Mouse (Mus musculus): ENCODE results near the gene Hsf2bp. TPM values are rescaled to one million over a fixed set of nuclear protein-coding genes. Genes with fewer than 3 reads are reported as not detected.
"Not testable (repeated sequence)": the region's sequence is repeated elsewhere in the genome, so short reads cannot be mapped to it uniquely, and the experiment has no call there.

The Hsf2bp gene
- under 1 TPM; 0.68 to 0.80 TPM for total RNA-seq (2021)
- long read RNA-seq, experiment 1, partial matches to known transcripts = 0 of 1 reads
- long read RNA-seq, experiment 1, other reads (novel, unspliced or antisense) = 1 of 1 reads
- long read RNA-seq, experiment 2, partial matches to known transcripts = 1 of 1 reads
- long read RNA-seq, experiment 2, other reads (novel, unspliced or antisense) = 0 of 1 reads

GRCm38 (mm10) chr17:32035609-32036508 lies at the start of gene Hsf2bp, which contains the start of gene Rrp1b:
TSS of gene Hsf2bp (minus strand) at chr17:32036349.
TSS of gene Rrp1b (plus strand) at chr17:32036100.
- DNase-seq (ENCODE audit: low spot score in 2 of 2) = peak; percentile 60 to 78
- intact Hi-C loops (cut with DNase I) = loop anchor here (5.0 to 10.0 kb wide), 2 partner anchors 171 to 249 kb away; partner anchors contain the start of gene Brd4

GRCm38 (mm10) chr17:32083351-32083750 lies 47.2 kb upstream of the Hsf2bp start:
- intact Hi-C loops (cut with DNase I) = no loop called here
- DNase-seq (ENCODE audit: low spot score in 2 of 2) = no peak

GRCm38 (mm10) chr17:32075164-32075563 lies 39.0 kb upstream of the Hsf2bp start:
- intact Hi-C loops (cut with DNase I) = no loop called here
- peak; percentile 46 for DNase-seq (ENCODE audit: low spot score in 2 of 2)

- DNase-seq (ENCODE audit: low spot score in 2 of 2) = no peak
- intact Hi-C loops (cut with DNase I) = loop anchor here (5.0 kb wide), 1 partner anchor 387 kb away; no protein-coding TSS in a partner anchor
Observed at GRCm38 (mm10) chr17:32074658-32075057, 38.5 kb upstream of the Hsf2bp start.

- DNase-seq (ENCODE audit: low spot score in 2 of 2) = peak; percentile 61 to 84
- intact Hi-C loops (cut with DNase I) = loop anchor here (2.0 to 5.0 kb wide), 2 partner anchors 47 to 386 kb away; no protein-coding TSS in a partner anchor
Observed at GRCm38 (mm10) chr17:32073359-32073758, 37.2 kb upstream of the Hsf2bp start.

GRCm38 (mm10) chr17:32068810-32069209 lies 32.7 kb upstream of the Hsf2bp start:
- intact Hi-C loops (cut with DNase I) = no loop called here
- no peak for DNase-seq (ENCODE audit: low spot score in 2 of 2)

GRCm38 (mm10) chr17:32068381-32068780 lies 32.2 kb upstream of the Hsf2bp start:
- DNase-seq (ENCODE audit: low spot score in 2 of 2) = no peak
- intact Hi-C loops (cut with DNase I) = no loop called here

- no peak for DNase-seq (ENCODE audit: low spot score in 2 of 2)
- intact Hi-C loops (cut with DNase I) = no loop called here
Observed at GRCm38 (mm10) chr17:32067541-32067940, 31.4 kb upstream of the Hsf2bp start.

GRCm38 (mm10) chr17:32064762-32065161 lies 28.6 kb upstream of the Hsf2bp start:
- peak; percentile 41 to 44 for DNase-seq (ENCODE audit: low spot score in 2 of 2)
- intact Hi-C loops (cut with DNase I) = not testable (repeated sequence)

GRCm38 (mm10) chr17:32063654-32064053 lies 27.5 kb upstream of the Hsf2bp start:
- DNase-seq (ENCODE audit: low spot score in 2 of 2) = no peak
- intact Hi-C loops (cut with DNase I) = no loop called here

- intact Hi-C loops (cut with DNase I) = no loop called here
- no peak for DNase-seq (ENCODE audit: low spot score in 2 of 2)
Observed at GRCm38 (mm10) chr17:32061219-32061618, 25.1 kb upstream of the Hsf2bp start.

GRCm38 (mm10) chr17:32059084-32059483 lies 22.9 kb upstream of the Hsf2bp start:
- intact Hi-C loops (cut with DNase I) = no loop called here
- peak in 1 of 2 experiments; percentile 25 for DNase-seq (ENCODE audit: low spot score in 2 of 2)

GRCm38 (mm10) chr17:32057843-32058242 lies 21.7 kb upstream of the Hsf2bp start:
- intact Hi-C loops (cut with DNase I) = no loop called here
- DNase-seq (ENCODE audit: low spot score in 2 of 2) = no peak

GRCm38 (mm10) chr17:32053677-32054076 lies 17.5 kb upstream of the Hsf2bp start:
- no peak for DNase-seq (ENCODE audit: low spot score in 2 of 2)
- intact Hi-C loops (cut with DNase I) = no loop called here

- peak in 1 of 2 experiments; percentile 50 for DNase-seq (ENCODE audit: low spot score in 2 of 2)
- intact Hi-C loops (cut with DNase I) = no loop called here
Observed at GRCm38 (mm10) chr17:32052237-32053080, 16.3 kb upstream of the Hsf2bp start.

- no peak for DNase-seq (ENCODE audit: low spot score in 2 of 2)
- intact Hi-C loops (cut with DNase I) = no loop called here
Observed at GRCm38 (mm10) chr17:32050609-32051008, 14.5 kb upstream of the Hsf2bp start.

GRCm38 (mm10) chr17:32049914-32050313 lies 13.8 kb upstream of the Hsf2bp start:
- intact Hi-C loops (cut with DNase I) = no loop called here
- no peak for DNase-seq (ENCODE audit: low spot score in 2 of 2)

- intact Hi-C loops (cut with DNase I) = no loop called here
- no peak for DNase-seq (ENCODE audit: low spot score in 2 of 2)
Observed at GRCm38 (mm10) chr17:32048351-32048750, 12.2 kb upstream of the Hsf2bp start.

GRCm38 (mm10) chr17:32046541-32046940 lies 10.4 kb upstream of the Hsf2bp start:
- intact Hi-C loops (cut with DNase I) = no loop called here
- DNase-seq (ENCODE audit: low spot score in 2 of 2) = peak; percentile 33 to 63

- intact Hi-C loops (cut with DNase I) = no loop called here
- DNase-seq (ENCODE audit: low spot score in 2 of 2) = no peak
Observed at GRCm38 (mm10) chr17:32040263-32040662, 4.1 kb upstream of the Hsf2bp start.
